Mouse (Mus musculus) embryonic facial prominence, embryonic 10.5 days (tissue): Measurements from ENCODE around the gene A530032D15Rik. TPM values are rescaled to one million over a fixed set of nuclear protein-coding genes. Genes with fewer than 3 reads are reported as not detected.
"Not testable (repeated sequence)": the region's sequence is repeated elsewhere in the genome, so short reads cannot be mapped to it uniquely, and the experiment has no call there.

Source experiments
- DNase-seq: peaks from one replicate; pipeline ENCODE4 v3.0.0-alpha.2; 2017; ENCODE audit warnings: low spot score
- H3K27ac ChIP-seq: fragments of 300-500 bp; sonication (generic); replicated peaks from 2 replicates; pipeline ENCODE4 v1.5.1; 2016; ENCODE audit warnings: mild to moderate bottlenecking
- H3K27me3 ChIP-seq: fragments of 300-500 bp; sonication (generic); replicated peaks from 2 replicates; pipeline ENCODE4 v1.6.1; 2016; ENCODE audit warnings: low read depth, mild to moderate bottlenecking; ENCODE audit not compliant: poor library complexity, severe bottlenecking
- H3K36me3 ChIP-seq: fragments of 300-500 bp; sonication (generic); replicated peaks from 2 replicates; pipeline ENCODE4 v1.6.1; 2016; ENCODE audit warnings: mild to moderate bottlenecking, moderate library complexity
- H3K4me1 ChIP-seq: fragments of 300-500 bp; sonication (generic); 2 replicates; pipeline ENCODE4 v1.6.1; 2016
- H3K4me3 ChIP-seq: fragments of 300-500 bp; sonication (generic); 2 replicates; pipeline ENCODE4 v1.5.1; 2016; ENCODE audit warnings: mild to moderate bottlenecking, moderate library complexity
- H3K9me3 ChIP-seq: fragments of 300-500 bp; sonication (generic); 2 replicates; pipeline ENCODE4 v1.6.1; 2016; ENCODE audit warnings: mild to moderate bottlenecking
- WGBS: fragments of 180-500 bp; shearing (Covaris S2); methylation state at CpG from one replicate; pipeline ENCODE4 v1.1.7; 2016; 5-methylcytosine and 5-hydroxymethylcytosine counted together
- polyA plus RNA-seq: library from polyadenylated mRNA; unstranded; fragments of >200 nt; fragmentation: Nextera tagmentation; extraction: Ambion mirVana; gene quantifications from 2 replicates; pipeline ENCODE4 v1.2.1, GENCODE M21; 2016

A530032D15Rik gene
- polyA plus RNA-seq, 1 experiment from 2014 or later: not detected

GRCm38 (mm10) chr1:85105336-85105735, 4.3 kb downstream of the A530032D15Rik start:
- DNase-seq, H3K4me3 ChIP-seq, H3K9me3 ChIP-seq, H3K36me3 ChIP-seq, H3K27me3 ChIP-seq, H3K27ac ChIP-seq, H3K4me1 ChIP-seq: not testable (repeated sequence)
- 82% methylated on average over 4 of the region's 4 CpGs for WGBS

GRCm38 (mm10) chr1:85101754-85102153, 7.9 kb downstream of the A530032D15Rik start:
- not testable (repeated sequence) for H3K9me3 ChIP-seq, DNase-seq, H3K27me3 ChIP-seq, H3K36me3 ChIP-seq, H3K4me1 ChIP-seq, H3K4me3 ChIP-seq, H3K27ac ChIP-seq
- WGBS: 90% methylated on average over 4 of the region's 4 CpGs

- not testable (repeated sequence) for H3K4me1 ChIP-seq, H3K27ac ChIP-seq, DNase-seq, H3K4me3 ChIP-seq, H3K36me3 ChIP-seq, H3K9me3 ChIP-seq, H3K27me3 ChIP-seq
- 67% methylated on average over 1 of the region's 1 CpGs for WGBS
Measured at GRCm38 (mm10) chr1:85099864-85100263, 9.8 kb downstream of the A530032D15Rik start, which contains the start of gene Gm10553. Gene Gm10553 (plus strand): TSS chr1:85100164.

DNA sequence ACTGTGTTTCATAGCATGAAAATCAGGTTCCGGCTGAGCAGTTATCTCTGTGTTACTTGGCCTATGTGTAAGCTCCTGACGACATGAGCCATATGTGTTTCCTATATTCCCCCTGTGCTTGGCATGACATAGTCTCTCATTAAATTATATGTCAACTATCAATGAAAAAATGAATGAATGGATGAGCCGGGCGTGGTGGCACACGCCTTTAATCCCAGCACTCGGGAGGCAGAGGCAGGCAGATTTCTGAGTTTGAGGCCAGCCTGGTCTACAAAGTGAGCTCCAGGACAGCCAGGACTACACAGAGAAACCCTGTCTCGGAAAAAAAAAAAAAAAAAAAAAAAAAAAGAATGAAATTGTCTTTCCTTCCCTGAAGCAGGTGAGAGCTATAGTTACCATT, 10.6 kb downstream of the A530032D15Rik start:
- not testable (repeated sequence) for DNase-seq, H3K9me3 ChIP-seq, H3K27ac ChIP-seq, H3K4me3 ChIP-seq, H3K27me3 ChIP-seq, H3K36me3 ChIP-seq, H3K4me1 ChIP-seq
- WGBS: 83% methylated on average over 7 of the region's 7 CpGs

DNA sequence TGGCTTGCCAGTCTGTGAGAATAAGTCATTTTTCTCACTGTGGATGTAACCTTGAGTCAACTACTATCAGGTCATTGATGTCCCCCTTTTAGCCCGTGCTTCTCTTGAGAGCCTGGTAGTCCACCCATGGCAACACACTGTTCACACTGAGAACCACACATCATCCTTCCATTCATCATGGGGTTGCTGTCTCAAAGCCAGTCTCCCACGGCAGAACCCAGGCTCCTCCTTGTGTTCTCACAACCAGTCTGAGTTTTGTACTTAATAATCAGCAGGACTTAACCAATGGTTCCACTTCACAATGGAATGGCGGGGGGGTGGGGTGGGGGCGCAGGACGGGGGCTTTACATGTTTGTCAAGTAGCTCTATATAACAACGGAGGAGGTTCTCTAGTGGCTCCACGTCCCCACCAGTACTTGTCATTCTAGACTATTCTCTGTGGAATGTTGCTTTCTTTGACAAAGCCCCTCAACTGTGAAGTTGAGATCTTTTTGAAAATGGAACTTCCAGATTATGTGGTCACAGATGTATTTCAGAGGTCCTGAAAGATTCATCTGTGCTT, 16.6 kb downstream of the A530032D15Rik start:
- 84% methylated on average over 6 of the region's 7 CpGs for WGBS

GRCm38 (mm10) chr1:85092169-85092568, 17.5 kb downstream of the A530032D15Rik start:
- not testable (repeated sequence) for H3K27ac ChIP-seq, H3K4me3 ChIP-seq, H3K9me3 ChIP-seq, H3K4me1 ChIP-seq, H3K27me3 ChIP-seq, H3K36me3 ChIP-seq, DNase-seq
- 53% methylated on average over 1 of the region's 3 CpGs for WGBS

More for the DNA sequence above, 16.6 kb downstream of the A530032D15Rik start:
- not testable (repeated sequence) for H3K27ac ChIP-seq, H3K27me3 ChIP-seq, H3K36me3 ChIP-seq, DNase-seq, H3K4me1 ChIP-seq, H3K4me3 ChIP-seq
- peaks cover 11% of the 10 kb centered on the region for H3K9me3 ChIP-seq

DNA sequence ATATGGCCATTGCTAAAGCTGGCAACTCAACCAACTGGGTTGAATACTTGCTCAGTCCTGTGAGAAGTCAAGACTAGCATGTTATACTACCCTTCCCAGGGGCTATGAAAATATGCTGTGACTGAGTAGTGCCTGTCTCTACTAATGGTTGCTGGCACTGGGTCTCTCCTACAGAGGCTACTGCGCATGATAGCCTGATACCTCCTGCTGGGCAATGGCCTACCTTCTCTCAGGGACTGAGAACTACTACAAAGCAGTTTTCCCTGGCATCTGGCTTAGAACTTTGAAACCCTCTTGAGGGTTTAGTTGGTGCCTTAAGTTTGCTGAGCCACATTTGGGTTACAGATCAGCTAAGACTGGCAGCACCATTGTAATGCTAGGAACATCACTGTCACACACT, 23.4 kb downstream of the A530032D15Rik start:
- whole genome bisulfite sequencing: 53% methylated on average over 1 of the region's 1 CpGs
- H3K9me3 ChIP-seq, H3K27ac ChIP-seq: not testable (repeated sequence)

DNA sequence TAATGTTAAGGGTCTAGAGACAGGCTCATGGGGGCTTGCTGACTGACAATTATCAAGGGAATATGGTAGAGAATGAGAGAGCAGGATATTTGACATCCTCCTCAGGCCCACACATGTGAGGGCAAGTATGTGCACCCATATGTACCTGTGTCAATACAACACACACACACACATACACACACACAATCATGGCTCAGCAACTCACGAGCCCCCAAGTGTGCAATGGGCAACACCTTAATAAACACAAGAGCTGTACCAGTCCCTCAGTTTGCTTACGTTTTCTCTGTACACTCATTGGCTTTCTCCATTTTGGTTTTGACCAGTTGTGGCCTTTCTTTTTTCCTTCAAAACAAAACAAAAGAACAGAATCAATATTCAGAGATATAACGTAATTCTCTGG, 24.9 kb downstream of the A530032D15Rik start:
- H3K36me3 ChIP-seq, H3K27ac ChIP-seq, H3K27me3 ChIP-seq, DNase-seq, H3K4me1 ChIP-seq, H3K4me3 ChIP-seq, H3K9me3 ChIP-seq: not testable (repeated sequence)
- WGBS: 69% methylated on average over 3 of the region's 3 CpGs

More for the DNA sequence above, 23.4 kb downstream of the A530032D15Rik start:
- H3K4me3 ChIP-seq, H3K4me1 ChIP-seq, H3K27me3 ChIP-seq, DNase-seq, H3K36me3 ChIP-seq: not testable (repeated sequence)

- WGBS: 67% methylated on average over 3 of the region's 3 CpGs
Measured at GRCm38 (mm10) chr1:85073099-85073498, 36.6 kb downstream of the A530032D15Rik start.

DNA sequence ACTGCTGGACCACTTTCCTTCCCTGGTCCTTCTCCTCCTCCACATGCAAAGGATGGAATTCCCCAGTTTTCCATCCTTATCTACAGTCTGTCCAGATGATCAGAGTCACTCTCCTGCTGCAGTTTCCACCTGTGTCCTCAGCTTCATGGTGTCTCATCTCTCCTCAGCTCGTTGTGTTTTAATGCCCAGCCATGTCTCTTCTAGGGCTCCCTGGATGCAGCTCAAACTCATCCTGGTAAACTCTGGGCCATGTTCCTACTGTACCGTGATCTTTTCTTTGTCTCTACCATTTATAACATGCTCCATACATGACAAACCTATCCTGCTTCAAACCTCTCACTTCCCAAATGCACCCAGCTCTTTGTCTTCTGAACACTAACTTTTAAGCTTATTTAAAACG, 38.0 kb downstream of the A530032D15Rik start:
- H3K9me3 ChIP-seq, H3K4me3 ChIP-seq, DNase-seq, H3K27ac ChIP-seq, H3K4me1 ChIP-seq, H3K36me3 ChIP-seq, H3K27me3 ChIP-seq: not testable (repeated sequence)
- WGBS: 69% methylated on average over 3 of the region's 3 CpGs

More at GRCm38 (mm10) chr1:85073099-85073498, 36.6 kb downstream of the A530032D15Rik start:
- H3K4me3 ChIP-seq, DNase-seq, H3K4me1 ChIP-seq, H3K9me3 ChIP-seq, H3K27ac ChIP-seq, H3K27me3 ChIP-seq, H3K36me3 ChIP-seq: not testable (repeated sequence)

DNA sequence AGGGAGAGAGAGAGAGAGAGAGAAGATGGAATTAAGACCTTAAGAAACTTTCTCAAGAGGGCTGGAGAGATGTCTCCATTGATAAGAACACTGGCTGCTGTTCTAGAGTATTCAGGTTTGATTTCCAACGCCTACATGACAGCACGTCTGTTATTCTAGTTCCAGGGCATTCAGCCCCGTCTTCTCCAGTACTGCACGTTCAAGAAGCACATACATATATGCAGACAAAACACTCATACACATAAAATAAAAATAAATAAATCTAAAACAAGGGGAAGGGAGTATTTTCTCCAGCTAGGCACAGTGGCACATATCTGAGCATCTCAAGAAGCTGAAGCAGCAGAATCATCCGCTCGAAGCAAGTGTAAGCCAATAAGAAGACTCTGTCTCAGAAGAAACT, 73.9 kb downstream of the A530032D15Rik start:
- not testable (repeated sequence) for H3K4me3 ChIP-seq, H3K36me3 ChIP-seq, H3K4me1 ChIP-seq, DNase-seq, H3K9me3 ChIP-seq, H3K27me3 ChIP-seq, H3K27ac ChIP-seq
- 79% methylated on average over 6 of the region's 6 CpGs for WGBS

DNA sequence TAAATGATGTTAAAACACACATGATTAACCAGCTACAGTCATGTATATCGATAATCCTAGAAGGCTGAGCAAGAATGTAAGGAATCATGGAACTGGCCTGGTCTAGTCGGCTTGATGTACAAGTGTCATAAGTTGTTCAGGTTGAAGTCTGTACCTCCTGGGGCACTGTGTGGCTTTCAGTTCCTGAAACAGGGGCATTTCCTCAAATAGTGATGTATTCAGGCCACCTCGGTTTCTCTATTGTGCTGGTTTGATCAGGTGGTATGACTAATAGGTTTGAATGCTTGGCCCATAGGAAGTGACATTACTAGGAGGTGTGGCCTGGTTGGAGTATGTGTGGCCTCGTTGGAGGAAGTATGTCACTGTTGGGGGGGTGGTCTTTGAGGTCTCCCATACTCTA, 75.3 kb downstream of the A530032D15Rik start:
- not testable (repeated sequence) for H3K27ac ChIP-seq, H3K4me3 ChIP-seq, H3K27me3 ChIP-seq, H3K36me3 ChIP-seq, DNase-seq, H3K9me3 ChIP-seq, H3K4me1 ChIP-seq
- 93% methylated on average over 3 of the region's 4 CpGs for WGBS

GRCm38 (mm10) chr1:85033616-85034015, 76.0 kb downstream of the A530032D15Rik start:
- not testable (repeated sequence) for H3K9me3 ChIP-seq, H3K27me3 ChIP-seq, H3K4me3 ChIP-seq, H3K36me3 ChIP-seq, H3K27ac ChIP-seq, DNase-seq, H3K4me1 ChIP-seq
- WGBS: 93% methylated on average over 5 of the region's 6 CpGs
